Comparison of ENCODE assay signal across 8 mouse cellular contexts in genomic region chr8:122443262-122444006, GRCm38 (mm10). TPM values are rescaled to one million over a fixed set of nuclear protein-coding genes. Genes with fewer than 3 reads are reported as not detected.
DNase-seq lines count a peak whose midpoint lies in the region; ATAC-seq lines count a peak whose summit lies in the region.

Mvd (minus strand) TSS chr8:122443422.

- peak; percentile 97 for ATAC-seq in CD4-positive, CD25-positive, alpha-beta regulatory T cell, adult 4 months
- peak; percentile 94 for ATAC-seq in heart, embryonic 14.5 days (ENCODE audit: insufficient number of reproducible peaks, insufficient read depth, low FRiP score, low read depth)
- ATAC-seq in liver, embryonic 13.5 days (ENCODE audit: low read depth), result peak; percentile 98
- peak; percentile 97 for ATAC-seq in stomach, embryonic 16.5 days (ENCODE audit: insufficient read depth, low FRiP score)

- peak within 1 kb of the TSS; percentile 82 to 99 for H3K27ac ChIP-seq in heart, embryonic 14.5 days (replicated peaks in 1 of 2; ENCODE audit: control insufficient read depth in 1 of 2, insufficient read depth in 1 of 2, low read depth in 2 of 2, low read length in 2 of 2)
- H3K27ac ChIP-seq in liver, embryonic 13.5 days, result peak within 1 kb of the TSS; percentile 80
- peak within 1 kb of the TSS; percentile 99 for H3K27ac ChIP-seq in stomach, embryonic 16.5 days (ENCODE audit: low read length)

- WGBS in heart, embryonic 14.5 days, result under 1% methylated on average over 47 of the region's 47 CpGs
- WGBS in liver, embryonic 13.5 days (ENCODE audit: insufficient replicate concordance), result under 1% methylated on average over 47 of the region's 47 CpGs
- WGBS in stomach, embryonic 16.5 days, result under 1% methylated on average over 47 of the region's 47 CpGs

- H3K9ac ChIP-seq in heart, embryonic 14.5 days (ENCODE audit: low read length), result peak within 1 kb of the TSS; percentile 88
- peak within 1 kb of the TSS; percentile 81 for H3K9ac ChIP-seq in liver, embryonic 13.5 days
- peak within 1 kb of the TSS; percentile 88 for H3K9ac ChIP-seq in stomach, embryonic 16.5 days (ENCODE audit: low read length)

- peak within 1 kb of the TSS; percentile 57 to 74 for H3K4me3 ChIP-seq in heart, embryonic 14.5 days (ENCODE audit: control insufficient read depth in 1 of 2, insufficient read depth in 1 of 2, low read depth in 1 of 2, low read length in 2 of 2)
- peak within 1 kb of the TSS; percentile 66 for H3K4me3 ChIP-seq in liver, embryonic 13.5 days (replicated peaks)
- peak within 1 kb of the TSS; percentile 74 for H3K4me3 ChIP-seq in stomach, embryonic 16.5 days (replicated peaks; ENCODE audit: low read length)

- DNase-seq in c-Kit-negative CD71-positive TER-119-positive erythroid progenitor cells, embryonic 14.5 days (ENCODE audit: low read depth, low spot score), result peak; percentile 94
- peak; percentile 100 for DNase-seq in fibroblast of lung, adult 2 months (ENCODE audit: low read depth)
- peak; percentile 100 for DNase-seq in kidney, postnatal 14 days
- DNase-seq in liver, embryonic 13.5 days, result peak; percentile 99
- peak; percentile 98 for DNase-seq in neural tube, embryonic 10.5 days (ENCODE audit: extremely low spot score, low spot score)

- peaks cover 11% of the 10 kb centered on the region; the same call in 1 of the 2 replicates for H3K36me3 ChIP-seq in heart, embryonic 14.5 days (ENCODE audit: control insufficient read depth, insufficient read depth, low read length)
- peaks cover 16% of the 10 kb centered on the region for H3K36me3 ChIP-seq in liver, embryonic 13.5 days
- 0 out of 2 replicates have a peak, but pooled peaks cover 4% of the 10 kb centered on the region for H3K36me3 ChIP-seq in stomach, embryonic 16.5 days (ENCODE audit: control insufficient read depth, insufficient read depth, low read length)

- H3K27me3 ChIP-seq in heart, embryonic 14.5 days (ENCODE audit: control insufficient read depth, insufficient read depth, low read length), result no peaks in the 10 kb centered on the region
- peaks cover 8% of the 10 kb centered on the region for H3K27me3 ChIP-seq in liver, embryonic 13.5 days
- H3K27me3 ChIP-seq in stomach, embryonic 16.5 days (ENCODE audit: control insufficient read depth, insufficient read depth, low read length), result no peaks in the 10 kb centered on the region

- peak within 1 kb of the TSS; percentile 92 for H3K4me2 ChIP-seq in heart, embryonic 14.5 days (ENCODE audit: low read length)
- H3K4me2 ChIP-seq in liver, embryonic 13.5 days, result peak within 1 kb of the TSS; percentile 99
- peak within 1 kb of the TSS; percentile 89 for H3K4me2 ChIP-seq in stomach, embryonic 16.5 days (ENCODE audit: low read depth, low read length)

- H3K9me3 ChIP-seq in heart, embryonic 14.5 days (ENCODE audit: control insufficient read depth, low read length), result no peaks in the 10 kb centered on the region
- H3K9me3 ChIP-seq in liver, embryonic 13.5 days (replicated peaks), result no peaks in the 10 kb centered on the region
- no peaks in the 10 kb centered on the region for H3K9me3 ChIP-seq in stomach, embryonic 16.5 days (replicated peaks; ENCODE audit: control insufficient read depth, low read length)

- peaks cover 14 to 22% of the 10 kb centered on the region in 2 experiments for H3K4me1 ChIP-seq in heart, embryonic 14.5 days (ENCODE audit: control insufficient read depth in 2 of 2, insufficient read depth in 2 of 2, low read length in 2 of 2)
- H3K4me1 ChIP-seq in liver, embryonic 13.5 days (replicated peaks), result peaks cover 42% of the 10 kb centered on the region
- peaks cover 24% of the 10 kb centered on the region for H3K4me1 ChIP-seq in stomach, embryonic 16.5 days (ENCODE audit: control insufficient read depth, insufficient read depth, low read length)

RNA-seq across cellular contexts. Expression of gene Mvd, which starts in this region (rescaled TPM):
- 10 to 100 TPM; 12.6 to 20.0 TPM for polyA plus RNA-seq in CD4-positive, CD25-positive, alpha-beta regulatory T cell, adult 4 months (2017; shearing (Covaris generic))
- 14.4 and 17.9 TPM in 2 replicates for polyA plus RNA-seq in heart, embryonic 14.5 days (2014; fragmentation: Nextera tagmentation; extraction: Ambion mirVana)
- 23.7 and 26.0 TPM in 2 replicates for polyA plus RNA-seq in liver, embryonic 13.5 days (2015; fragmentation: Nextera tagmentation; extraction: Ambion mirVana)
- 40.3 and 40.7 TPM in 2 replicates for polyA plus RNA-seq in stomach, embryonic 16.5 days (2015; fragmentation: Nextera tagmentation; extraction: Ambion mirVana)

Comparison
In these comparisons a context has a peak if more than half of its experiments do, and no peak if none do; other contexts are left out.
1. Peak in every context shown above with its lines: DNase-seq, ATAC-seq, H3K4me3 ChIP-seq and H3K27ac ChIP-seq.